Mouse (Mus musculus): Measurements from ENCODE around the gene Trim61. TPM values are rescaled to one million over a fixed set of nuclear protein-coding genes. Genes with fewer than 3 reads are reported as not detected.
"Not testable (repeated sequence)": the region's sequence is repeated elsewhere in the genome, so short reads cannot be mapped to it uniquely, and the experiment has no call there.

The Trim61 gene
- total RNA-seq (2021), result not detected
- long read RNA-seq, result 0 reads

DNA sequence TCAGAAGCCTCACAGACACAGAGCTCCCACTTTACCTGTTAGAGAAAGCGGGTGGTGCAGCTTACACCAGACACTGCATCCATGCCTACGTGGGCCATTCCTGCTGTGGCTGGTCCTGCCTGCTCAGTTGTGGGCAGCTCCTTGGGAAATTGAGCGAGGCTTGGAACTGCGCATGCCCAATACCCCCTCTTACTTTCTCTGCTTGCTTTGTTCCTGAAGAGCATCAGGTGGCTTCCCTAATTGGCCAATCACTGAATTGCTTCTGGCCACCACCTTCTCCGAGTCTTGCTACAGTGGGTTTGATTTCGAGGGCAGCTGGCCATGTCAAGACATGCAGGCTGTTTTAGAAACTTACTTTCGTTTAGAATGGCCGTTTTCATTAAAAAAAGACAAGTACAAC lies at the start of gene Trim61, which contains the start of gene Trim60:
TSS of gene Trim61 (minus strand) at position 101 of the 400 bp plus-strand sequence.
TSS of gene Trim60 (minus strand) at position 162 of the 400 bp plus-strand sequence.
- no peak for DNase-seq (ENCODE audit: low spot score in 2 of 2)

DNA sequence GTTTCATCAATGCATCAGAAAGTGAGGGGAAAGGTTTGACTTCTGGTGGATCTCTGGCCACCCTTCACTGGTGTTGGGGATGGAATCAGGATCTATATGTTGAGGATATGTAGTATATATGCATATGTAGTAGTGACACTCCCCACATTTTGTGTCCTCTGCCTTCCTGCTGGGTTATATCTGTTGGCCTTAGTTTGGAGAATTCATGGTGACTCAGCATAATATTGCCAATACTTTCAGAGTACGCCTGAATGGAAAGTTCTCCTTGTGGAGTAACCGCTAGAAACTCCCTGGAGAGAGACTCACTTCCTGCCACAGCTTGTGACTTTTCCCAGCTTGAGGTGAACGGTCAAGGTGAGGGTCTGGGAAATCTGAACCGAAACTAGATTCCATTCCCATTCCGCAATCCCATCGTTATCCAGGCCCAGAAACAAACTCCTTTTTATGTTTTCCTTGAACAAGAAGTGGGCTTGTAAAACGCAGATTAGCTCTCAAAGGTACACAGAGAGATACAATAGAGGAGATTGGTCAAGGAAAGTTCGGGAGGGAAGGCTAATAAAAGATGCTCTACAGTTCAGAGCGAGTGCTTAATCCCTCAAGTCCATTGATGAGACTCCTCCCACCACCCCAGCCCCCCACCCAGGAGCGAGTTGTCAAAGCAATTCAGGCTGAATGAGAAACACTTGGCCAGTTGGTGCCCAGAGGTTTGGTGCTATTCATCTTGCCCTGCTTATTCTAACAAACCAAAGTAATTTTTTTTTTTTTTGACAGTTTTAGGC lies 49.6 kb upstream of the Trim61 start:
- DNase-seq (ENCODE audit: low spot score in 2 of 2), result no peak

DNA sequence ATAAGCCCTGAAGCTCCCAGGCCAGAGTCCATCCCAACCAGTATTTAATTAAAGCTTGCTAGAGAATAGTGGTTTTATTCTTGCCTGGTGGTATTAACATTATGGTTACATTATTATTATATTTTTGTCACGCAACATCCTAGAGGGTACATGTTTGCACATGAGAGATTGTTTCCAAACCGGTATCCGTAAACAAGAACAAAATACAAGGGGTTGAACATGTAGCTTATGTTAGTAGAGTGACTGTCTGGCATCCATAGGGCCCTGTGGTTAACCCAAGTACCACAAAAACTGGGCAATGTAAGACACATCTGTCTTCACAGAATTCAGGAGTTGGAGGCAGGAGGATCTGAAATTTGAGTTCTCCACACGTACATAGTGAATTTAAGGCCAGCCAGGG lies 48.7 kb upstream of the Trim61 start:
- no peak for DNase-seq (ENCODE audit: low spot score in 2 of 2)

DNA sequence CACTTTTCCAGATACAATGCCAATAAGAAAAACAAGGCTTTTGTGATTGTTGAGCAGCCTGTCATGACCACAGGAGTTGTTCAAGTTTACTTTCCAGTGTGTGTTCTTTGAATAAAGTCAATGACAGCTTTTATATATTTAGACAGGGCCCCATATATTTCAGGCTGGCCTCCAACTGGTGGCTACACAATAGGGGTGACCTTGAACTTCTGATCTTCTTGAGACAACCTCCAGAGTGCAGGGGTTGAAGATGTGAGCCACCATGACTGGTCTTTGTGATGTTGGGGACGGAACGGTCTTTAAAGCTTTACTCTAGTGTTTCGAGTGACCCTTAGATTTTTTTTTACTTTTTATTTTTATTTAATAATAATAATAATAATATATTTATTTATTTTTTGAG lies 47.3 kb upstream of the Trim61 start:
- no peak for DNase-seq (ENCODE audit: low spot score in 2 of 2)

DNA sequence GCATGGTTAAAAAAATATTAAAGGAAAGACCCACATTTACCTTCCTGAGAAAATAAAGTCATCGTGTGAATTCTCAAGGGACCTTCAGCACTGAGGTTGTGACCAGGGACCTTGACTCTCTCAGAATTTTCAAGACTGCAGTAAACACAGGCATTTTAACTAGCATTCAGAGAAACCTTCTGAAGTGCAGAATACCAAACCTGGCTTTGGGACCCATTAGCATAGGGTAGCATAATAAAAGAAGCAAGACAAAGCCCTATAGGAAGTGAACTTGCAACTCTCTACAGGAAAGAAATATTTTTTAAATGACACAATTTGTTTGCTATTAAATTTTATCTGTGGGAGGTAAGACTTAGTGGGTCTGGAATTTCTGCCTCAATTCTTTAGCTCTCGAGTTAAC lies 45.7 kb upstream of the Trim61 start:
- DNase-seq (ENCODE audit: low spot score in 2 of 2), result no peak

DNA sequence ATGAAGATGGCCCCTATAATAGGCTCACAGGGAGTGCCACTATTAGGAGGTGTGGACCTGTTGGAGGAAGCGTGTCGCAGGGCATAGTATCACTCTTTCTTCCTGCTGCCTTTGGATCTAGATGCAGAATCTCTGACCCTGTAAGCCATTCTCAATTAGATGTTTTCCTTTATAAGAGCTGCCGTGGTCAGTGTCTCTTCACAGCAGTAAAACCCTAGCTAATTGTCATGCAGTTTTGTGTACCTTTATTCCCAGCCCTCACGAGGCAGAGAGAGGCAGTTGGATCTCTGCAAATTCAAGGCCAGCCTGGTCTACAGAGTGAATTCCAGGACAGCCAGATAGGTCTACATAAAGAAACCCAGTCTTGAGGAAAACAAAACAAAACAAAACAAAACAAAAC lies 43.9 kb upstream of the Trim61 start:
- no peak for DNase-seq (ENCODE audit: low spot score in 2 of 2)

GRCm38 (mm10) chr8:65056722-65057121 lies 38.4 kb upstream of the Trim61 start:
- no peak for DNase-seq (ENCODE audit: low spot score in 2 of 2)

- no peak for DNase-seq (ENCODE audit: low spot score in 2 of 2)
Observed at GRCm38 (mm10) chr8:65053968-65054367, 35.6 kb upstream of the Trim61 start.

GRCm38 (mm10) chr8:65053554-65053953 lies 35.2 kb upstream of the Trim61 start:
- DNase-seq (ENCODE audit: low spot score in 2 of 2), result no peak

- no peak for DNase-seq (ENCODE audit: low spot score in 2 of 2)
Observed at GRCm38 (mm10) chr8:65047801-65048200, 29.5 kb upstream of the Trim61 start.

DNA sequence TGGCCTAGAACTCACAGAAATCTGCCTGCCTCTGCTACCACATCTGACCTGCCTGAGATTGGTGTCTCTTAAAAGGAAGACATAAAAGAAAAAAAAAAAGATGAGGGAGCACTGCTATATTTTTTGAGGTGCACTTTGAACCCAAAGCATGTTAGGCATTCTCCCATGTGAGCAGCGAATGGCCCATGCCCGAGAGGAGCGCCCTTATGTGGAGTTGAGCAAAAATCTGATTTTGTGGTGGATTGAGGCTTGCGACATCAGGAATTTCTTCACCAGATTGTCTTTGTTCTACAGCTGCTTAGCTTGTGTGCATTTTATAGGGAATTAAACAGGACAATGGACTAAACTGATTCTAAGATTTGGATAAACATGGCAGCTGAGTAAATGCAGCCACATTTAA lies 28.9 kb upstream of the Trim61 start:
- no peak for DNase-seq (ENCODE audit: low spot score in 2 of 2)

DNA sequence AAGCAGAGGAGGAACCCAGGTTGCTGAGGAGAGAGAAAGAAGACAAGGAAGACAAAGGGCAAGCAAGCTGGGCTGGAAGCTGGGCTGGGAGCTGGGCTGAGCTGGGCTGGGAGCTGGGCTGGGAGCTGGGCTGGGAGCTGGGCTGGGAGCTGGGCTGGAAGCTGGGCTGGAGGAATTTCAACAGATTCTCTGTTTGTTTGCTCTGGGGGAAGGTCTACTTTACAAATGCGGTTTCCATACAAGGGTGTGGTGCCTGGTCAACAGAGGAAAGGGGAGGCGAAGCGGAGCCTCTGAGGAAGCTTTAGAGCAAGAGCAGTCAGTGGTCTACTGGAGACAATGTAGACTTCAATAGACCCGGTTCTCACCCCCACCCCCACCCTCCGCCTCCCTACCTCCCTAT lies 28.2 kb upstream of the Trim61 start:
- DNase-seq (ENCODE audit: low spot score in 2 of 2), result no peak

DNA sequence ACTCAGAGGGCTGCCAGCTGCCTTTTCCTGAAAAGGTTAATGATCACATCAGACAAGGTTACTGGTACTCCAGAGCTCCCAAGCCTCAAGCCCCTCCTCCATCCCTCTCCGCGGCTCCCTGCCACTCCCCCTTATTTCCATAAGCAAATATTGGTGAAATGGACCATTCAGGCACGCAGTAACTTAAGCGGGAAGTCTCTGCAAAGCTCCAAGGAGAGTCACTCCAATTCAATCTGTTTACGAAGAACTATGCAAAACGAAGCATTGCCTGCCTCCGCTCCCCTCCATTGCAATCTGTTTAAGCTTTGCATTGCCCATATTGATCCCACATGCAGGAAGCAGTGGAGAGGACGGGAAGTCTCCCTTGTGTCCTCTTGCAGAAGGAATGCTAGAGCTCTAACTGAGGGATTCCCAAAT lies 18.8 kb upstream of the Trim61 start, which contains the start of gene Apela:
TSS of gene Apela (minus strand) at position 220 of the 417 bp plus-strand sequence.
- DNase-seq (ENCODE audit: low spot score in 2 of 2), result no peak

DNA sequence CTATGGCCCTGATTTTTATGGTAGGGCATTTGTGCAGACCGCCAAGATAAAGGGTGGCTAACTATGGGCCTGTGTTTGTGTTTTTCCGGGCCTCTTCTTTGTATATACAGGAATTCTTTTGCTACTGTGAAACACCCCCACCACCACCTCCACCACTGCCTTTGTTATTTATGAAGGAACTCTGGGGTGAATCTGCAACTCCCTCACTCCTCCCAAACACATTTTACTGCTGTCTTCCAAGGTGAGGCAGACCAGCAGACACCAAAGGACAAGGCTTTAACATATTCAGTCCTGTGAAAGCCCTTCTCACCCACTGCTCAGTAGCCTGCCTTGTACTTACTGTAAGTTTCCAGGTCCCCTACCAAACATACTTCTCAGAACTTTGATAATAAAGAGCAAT lies 15.8 kb upstream of the Trim61 start:
- no peak for DNase-seq (ENCODE audit: low spot score in 2 of 2)

GRCm38 (mm10) chr8:65033056-65033455 lies 14.7 kb upstream of the Trim61 start:
- DNase-seq (ENCODE audit: low spot score in 2 of 2), result no peak

- no peak for DNase-seq (ENCODE audit: low spot score in 2 of 2)
Observed at GRCm38 (mm10) chr8:65032107-65032506, 13.8 kb upstream of the Trim61 start.

DNA sequence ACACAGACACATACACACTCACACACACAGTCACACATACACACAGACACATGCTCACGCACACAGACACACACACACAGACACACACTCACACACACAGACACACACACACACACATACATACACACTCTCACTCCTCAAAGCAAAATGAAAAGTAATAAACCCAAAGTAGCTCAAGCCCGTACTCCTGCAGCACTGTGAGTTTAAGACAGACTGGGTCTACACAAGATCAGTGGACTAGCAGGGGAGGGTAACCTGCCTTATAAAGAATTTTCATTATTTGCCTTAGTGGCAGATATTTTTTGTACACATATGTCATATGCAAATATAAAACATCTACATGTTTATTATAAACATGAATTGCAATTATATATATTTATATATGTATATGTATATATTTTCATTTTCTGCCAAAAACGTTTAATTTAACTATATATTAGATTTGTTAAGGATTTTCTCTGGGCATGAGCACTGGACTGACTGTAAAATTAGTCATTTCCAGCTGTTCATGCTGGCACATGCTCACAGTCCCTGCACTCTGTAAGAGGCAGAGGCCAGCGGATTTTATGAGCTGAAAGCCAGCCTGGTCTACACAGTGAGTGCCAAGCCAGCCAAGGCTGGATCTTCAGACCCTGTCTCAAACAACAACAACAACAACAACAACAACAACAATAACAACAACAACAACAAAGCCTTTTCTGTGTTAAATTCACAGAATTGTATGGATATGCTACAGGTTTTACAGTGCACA lies 12.6 kb upstream of the Trim61 start:
- DNase-seq (ENCODE audit: low spot score in 2 of 2), result no peak

GRCm38 (mm10) chr8:65029776-65030175 lies 11.5 kb upstream of the Trim61 start:
- DNase-seq (ENCODE audit: low spot score in 2 of 2), result no peak

GRCm38 (mm10) chr8:65028959-65029686 lies 10.8 kb upstream of the Trim61 start:
- no peak for DNase-seq (ENCODE audit: low spot score in 2 of 2)

- peak; percentile 74 to 77 for DNase-seq (ENCODE audit: low spot score in 2 of 2)
Observed at GRCm38 (mm10) chr8:65022485-65022884, 4.2 kb upstream of the Trim61 start.

GRCm38 (mm10) chr8:65007616-65008015 lies 10.7 kb downstream of the Trim61 start:
- not testable (repeated sequence) for DNase-seq (ENCODE audit: low spot score in 2 of 2)
